Mouse (Mus musculus) leukemia stem cell, adult 10-12 weeks (primary cell): ENCODE results near the gene Olfr728. TPM values are rescaled to one million over a fixed set of nuclear protein-coding genes. Genes with fewer than 3 reads are reported as not detected.

Source experiments
- polyA plus RNA-seq: library from polyadenylated mRNA; stranded (reverse); fragments of >175 nt; gene quantifications from 2 replicates; pipeline ENCODE4 v1.2.3, GENCODE M21; 2012; ENCODE audit warnings: low replicate concordance

Gene Olfr728
- not detected in 2 replicates for polyA plus RNA-seq

GRCm38 (mm10) chr14:50142580-50142979 lies at the start of gene Olfr728:
Olfr728 (minus strand) TSS chr14:50142680.

GRCm38 (mm10) chr14:50188098-50188497 lies 45.6 kb upstream of the Olfr728 start, which contains the start of gene Olfr730:
Olfr730 (minus strand) TSS chr14:50188198.

GRCm38 (mm10) chr14:50152810-50153209 lies 10.3 kb upstream of the Olfr728 start, which contains the start of gene Olfr729:
Olfr729 (minus strand) TSS chr14:50152910.

GRCm38 (mm10) chr14:50122886-50123285 lies 19.6 kb downstream of the Olfr728 start, which contains the start of gene Olfr727:
Olfr727 (plus strand) TSS chr14:50123186.

GRCm38 (mm10) chr14:50090853-50091252 lies 51.6 kb downstream of the Olfr728 start, which contains the start of gene Olfr726:
Olfr726 (minus strand) TSS chr14:50090953.

Other genes starting within 250 kb of the Olfr728 start
- gene Olfr722, start 240.7 kb downstream of the Olfr728 start, polyA plus RNA-seq = not detected in 2 replicates
- gene Olfr723, start 210.9 kb downstream of the Olfr728 start, polyA plus RNA-seq = not detected in 2 replicates
- gene Olfr724, start 179.4 kb downstream of the Olfr728 start, polyA plus RNA-seq = not detected in 2 replicates
- gene Olfr725, start 102.3 kb downstream of the Olfr728 start, polyA plus RNA-seq = not detected in 2 replicates
- not detected in 2 replicates for gene Olfr726, start 51.7 kb downstream of the Olfr728 start, polyA plus RNA-seq
- not detected in 2 replicates for gene Olfr727, start 19.5 kb downstream of the Olfr728 start, polyA plus RNA-seq
- not detected in 2 replicates for gene Olfr729, start 10.2 kb upstream of the Olfr728 start, polyA plus RNA-seq
- gene Olfr730, start 45.5 kb upstream of the Olfr728 start, polyA plus RNA-seq = not detected in 2 replicates
- gene Olfr731, start 99.2 kb upstream of the Olfr728 start, polyA plus RNA-seq = 0.05 TPM in 1 of 2 replicates, not detected in the other
- gene Olfr732, start 141.5 kb upstream of the Olfr728 start, polyA plus RNA-seq = not detected in 2 replicates
- gene Olfr733, start 158.8 kb upstream of the Olfr728 start, polyA plus RNA-seq = not detected in 2 replicates
- not detected in 2 replicates for gene Olfr734, start 184.1 kb upstream of the Olfr728 start, polyA plus RNA-seq
- not detected in 2 replicates for gene Olfr735, start 206.2 kb upstream of the Olfr728 start, polyA plus RNA-seq
- 0.12 and 0.17 TPM in 2 replicates for gene Tlr11, start 215.2 kb upstream of the Olfr728 start, polyA plus RNA-seq
- not detected in 2 replicates for gene Olfr736, start 238.5 kb upstream of the Olfr728 start, polyA plus RNA-seq